Mouse (Mus musculus) liver, embryonic 15.5 days (tissue): ENCODE data around the gene Psg25. TPM values are rescaled to one million over a fixed set of nuclear protein-coding genes. Genes with fewer than 3 reads are reported as not detected.
"Not testable (repeated sequence)": the region's sequence is repeated elsewhere in the genome, so short reads cannot be mapped to it uniquely, and the experiment has no call there.

ENCODE experiments used
- ATAC-seq: fragments of 200-750 bp; cut with Nextera tagmentation; 2 replicates; pipeline ENCODE4 v1.8.0; 2017; ENCODE audit warnings: moderate number of reproducible peaks, mild to moderate bottlenecking, moderate library complexity; ENCODE audit not compliant: insufficient read depth
- H3K27ac ChIP-seq: fragments of 300-500 bp; sonication (generic); replicated peaks from 2 replicates; pipeline ENCODE4 v1.5.1; 2015; ENCODE audit warnings: mild to moderate bottlenecking, inconsistent platforms
- H3K27me3 ChIP-seq: fragments of 300-500 bp; sonication (generic); 2 replicates; pipeline ENCODE4 v1.6.1; 2015; ENCODE audit warnings: mild to moderate bottlenecking, inconsistent platforms
- H3K36me3 ChIP-seq: fragments of 300-500 bp; sonication (generic); replicated peaks from 2 replicates; pipeline ENCODE4 v1.6.1; 2015; ENCODE audit warnings: moderate library complexity, mild to moderate bottlenecking, inconsistent platforms
- H3K4me1 ChIP-seq: fragments of 300-500 bp; sonication (generic); replicated peaks from 2 replicates; pipeline ENCODE4 v1.6.1; 2015; ENCODE audit warnings: inconsistent platforms
- H3K4me2 ChIP-seq: fragments of 300-500 bp; sonication (generic); 2 replicates; pipeline ENCODE4 v1.6.1; 2015; ENCODE audit warnings: moderate library complexity, mild to moderate bottlenecking, inconsistent platforms
- H3K4me3 ChIP-seq: fragments of 300-500 bp; sonication (generic); replicated peaks from 2 replicates; pipeline ENCODE4 v1.5.1; 2015; ENCODE audit warnings: mild to moderate bottlenecking, inconsistent platforms
- H3K9ac ChIP-seq: fragments of 300-500 bp; sonication (generic); 2 replicates; pipeline ENCODE4 v1.6.1; 2015; ENCODE audit warnings: moderate library complexity, mild to moderate bottlenecking, inconsistent platforms
- H3K9me3 ChIP-seq: fragments of 300-500 bp; sonication (generic); replicated peaks from 2 replicates; pipeline ENCODE4 v1.6.1; 2016; ENCODE audit warnings: inconsistent platforms
- WGBS: fragments of 180-500 bp; shearing (Covaris S2); methylation state at CpG from one replicate; pipeline ENCODE4 v1.1.7; 2015; ENCODE audit warnings: mixed read lengths; ENCODE audit not compliant: insufficient replicate concordance; 5-methylcytosine and 5-hydroxymethylcytosine counted together
- polyA plus RNA-seq: library from polyadenylated mRNA; unstranded; fragments of >200 nt; fragmentation: Nextera tagmentation; extraction: Ambion mirVana; gene quantifications from 2 replicates; pipeline ENCODE4 v1.2.1, GENCODE M21; 2015

Gene Psg25
- not detected in 2 replicates for polyA plus RNA-seq

GRCm38 (mm10) chr7:18532169-18532568 is at the start of gene Psg25:
Psg25 (minus strand) TSS chr7:18532269.
- no peak within 1 kb of the TSS for H3K9ac ChIP-seq
- no peaks in the 10 kb centered on the region for H3K27me3 ChIP-seq
- WGBS = 58% methylated on average over 1 of the region's 1 CpGs
- H3K9me3 ChIP-seq = no peaks in the 10 kb centered on the region
- H3K4me1 ChIP-seq = no peaks in the 10 kb centered on the region
- no peaks in the 10 kb centered on the region for H3K36me3 ChIP-seq
- no peak within 1 kb of the TSS for H3K27ac ChIP-seq
- no peak within 1 kb of the TSS for H3K4me2 ChIP-seq
- H3K4me3 ChIP-seq = no peak within 1 kb of the TSS
- no peak for ATAC-seq

DNA sequence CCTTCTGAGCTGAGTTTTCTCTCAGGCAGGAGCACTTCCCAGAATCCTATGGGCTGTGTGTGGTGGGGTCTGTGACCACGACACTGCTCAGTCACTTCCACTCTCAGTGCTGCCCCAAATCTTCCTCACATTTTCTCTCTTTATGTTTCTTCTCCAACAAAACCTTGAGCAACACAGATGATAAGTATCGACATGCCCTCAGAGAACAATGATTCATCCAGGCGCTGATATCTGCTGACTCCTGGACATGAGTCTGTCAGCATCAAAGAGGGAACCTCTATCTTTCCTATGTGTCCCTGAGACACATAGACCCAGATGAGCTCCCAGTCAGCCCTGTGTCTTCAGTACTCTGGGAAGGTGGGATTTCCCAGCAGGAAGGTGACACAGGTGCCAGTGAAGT is 35.1 kb upstream of the Psg25 start, which contains the start of gene Psg27:
Gene Psg27 (minus strand): TSS at position 101 of the 400 bp plus-strand sequence.
- H3K9ac ChIP-seq = no peak within 1 kb of the TSS
- H3K9me3 ChIP-seq = no peaks in the 10 kb centered on the region
- no peaks in the 10 kb centered on the region for H3K36me3 ChIP-seq
- H3K27ac ChIP-seq = no peak within 1 kb of the TSS
- H3K4me1 ChIP-seq = no peaks in the 10 kb centered on the region
- no peaks in the 10 kb centered on the region for H3K27me3 ChIP-seq
- H3K4me2 ChIP-seq = no peak within 1 kb of the TSS
- ATAC-seq = no peak
- H3K4me3 ChIP-seq = no peak within 1 kb of the TSS
- 57% methylated on average over 3 of the region's 3 CpGs for WGBS

DNA sequence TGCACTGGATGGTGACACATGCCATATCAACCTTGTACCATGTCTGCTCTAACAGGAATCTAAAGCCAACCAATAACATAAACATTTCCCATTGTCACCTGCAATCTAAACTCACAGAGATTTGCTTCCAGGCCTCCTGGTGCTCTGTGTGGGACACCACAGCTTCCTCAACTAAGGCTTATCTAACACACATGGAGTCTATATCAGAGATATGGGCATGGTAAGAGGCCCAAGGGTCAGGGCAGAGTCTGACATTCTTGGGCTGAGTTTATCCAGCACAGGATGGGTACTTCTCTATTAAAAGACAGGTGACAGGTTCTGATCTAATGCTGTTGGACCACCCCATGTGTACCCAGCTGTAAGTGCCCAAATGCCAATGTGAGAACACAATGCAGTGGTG is 27.8 kb upstream of the Psg25 start:
- no peak overlapping the region for H3K4me2 ChIP-seq
- H3K27me3 ChIP-seq = no peaks in the 10 kb centered on the region
- no peaks in the 10 kb centered on the region for H3K4me1 ChIP-seq
- no peak overlapping the region for H3K4me3 ChIP-seq
- no peaks in the 10 kb centered on the region for H3K9me3 ChIP-seq
- no peak for ATAC-seq
- H3K9ac ChIP-seq = no peak overlapping the region
- H3K27ac ChIP-seq = no peak overlapping the region
- H3K36me3 ChIP-seq = no peaks in the 10 kb centered on the region

DNA sequence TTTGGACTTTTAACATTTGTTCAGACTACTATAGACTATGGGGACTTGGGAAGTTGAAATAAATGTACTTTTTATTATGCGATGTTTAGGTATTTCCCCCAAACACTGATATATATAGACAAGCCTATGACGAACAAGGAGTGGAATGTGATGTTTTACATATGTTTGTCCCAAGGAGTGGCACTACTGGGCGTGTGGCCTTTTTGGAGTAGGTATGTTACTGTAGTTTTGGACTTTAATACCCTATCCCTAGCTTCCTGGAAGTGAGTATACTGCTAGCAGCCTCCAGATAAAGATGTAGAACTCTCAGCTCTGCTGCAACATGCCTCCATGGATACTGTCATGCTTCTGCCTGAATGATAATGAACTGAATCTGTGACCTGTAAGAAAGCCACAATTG is 23.7 kb upstream of the Psg25 start:
- not testable (repeated sequence) for H3K9me3 ChIP-seq, H3K4me3 ChIP-seq, H3K4me1 ChIP-seq, H3K9ac ChIP-seq, H3K36me3 ChIP-seq, ATAC-seq, H3K27ac ChIP-seq, H3K4me2 ChIP-seq, H3K27me3 ChIP-seq
- 54% methylated on average over 3 of the region's 3 CpGs for WGBS

GRCm38 (mm10) chr7:18533420-18533819 is 1.4 kb upstream of the Psg25 start:
- no peak overlapping the region for H3K27ac ChIP-seq
- H3K27me3 ChIP-seq = no peaks in the 10 kb centered on the region
- no peak overlapping the region for H3K4me2 ChIP-seq
- ATAC-seq = no peak
- H3K4me1 ChIP-seq = no peaks in the 10 kb centered on the region
- WGBS = 41% methylated on average over 3 of the region's 3 CpGs
- no peak overlapping the region for H3K4me3 ChIP-seq
- no peaks in the 10 kb centered on the region for H3K36me3 ChIP-seq
- no peak overlapping the region for H3K9ac ChIP-seq
- no peaks in the 10 kb centered on the region for H3K9me3 ChIP-seq

DNA sequence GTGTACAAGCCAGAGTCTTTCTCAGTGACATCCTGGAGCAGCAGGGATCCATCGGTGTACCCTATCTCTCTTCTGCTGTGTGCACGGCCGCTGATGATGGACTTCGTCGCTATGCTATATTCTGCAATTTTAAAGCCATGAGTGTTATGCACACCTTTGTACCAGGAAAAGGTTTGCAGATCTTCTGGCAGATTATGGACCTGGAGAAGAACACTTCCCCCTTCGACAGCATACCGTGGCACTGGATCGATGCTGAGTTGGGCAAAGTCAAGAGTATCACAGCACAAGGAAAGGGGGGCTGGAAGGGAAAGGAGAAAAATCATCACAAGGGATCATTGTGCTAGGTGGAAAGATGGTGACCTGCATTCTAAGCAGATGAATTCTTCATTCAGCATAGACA is 7.4 kb downstream of the Psg25 start:
- Histone ChIP-seq H3K9ac (no peak overlapping the region), H3K27me3 (no peaks in the 10 kb centered on the region), H3K36me3 (no peaks in the 10 kb centered on the region), H3K27ac (no peak overlapping the region), H3K4me1 (no peaks in the 10 kb centered on the region), H3K4me2 (no peak overlapping the region), H3K4me3 (no peak overlapping the region), H3K9me3 (no peaks in the 10 kb centered on the region)
- ATAC-seq = no peak
- WGBS = 82% methylated on average over 8 of the region's 8 CpGs

DNA sequence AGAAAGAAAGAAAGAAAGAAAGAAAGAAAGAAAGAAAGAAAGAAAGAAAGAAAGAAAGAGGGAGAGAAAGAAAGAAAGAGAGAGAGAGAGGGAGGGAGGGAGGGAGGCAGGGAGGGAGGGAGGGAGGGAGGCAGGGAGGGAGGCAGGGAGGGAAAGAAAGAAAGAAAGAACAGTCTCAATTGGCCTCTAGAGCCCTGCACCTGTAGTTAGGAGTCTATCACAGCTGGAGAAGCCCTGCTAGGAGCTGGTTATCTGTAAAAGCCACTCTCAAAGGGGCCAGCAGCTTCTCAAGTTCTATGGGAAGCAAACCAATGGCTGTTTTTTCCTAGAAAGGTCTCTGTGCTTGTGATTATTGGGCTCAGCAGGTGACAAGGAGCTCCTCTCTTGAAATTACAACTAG is 19.2 kb downstream of the Psg25 start:
- not testable (repeated sequence) for H3K36me3 ChIP-seq

DNA sequence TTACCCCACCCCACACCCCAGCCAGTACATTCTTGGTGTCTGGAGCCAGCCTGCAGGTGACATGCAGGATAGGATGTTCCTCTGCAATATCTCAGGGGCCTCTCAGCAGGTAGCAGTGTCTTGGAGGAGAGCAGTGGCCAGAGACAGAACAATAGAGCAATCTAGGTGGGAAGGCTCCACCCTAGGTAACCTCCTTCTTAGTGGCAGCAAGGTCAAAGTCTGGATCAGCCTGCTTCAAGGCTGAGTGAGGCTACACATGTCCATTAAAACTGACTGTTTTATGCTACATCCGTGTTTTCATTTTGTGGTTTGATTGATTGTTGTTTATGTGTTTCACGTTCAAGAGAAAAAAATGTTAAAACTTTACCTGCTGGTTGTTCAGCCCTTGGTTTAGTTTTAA is 19.7 kb downstream of the Psg25 start:
- H3K27ac ChIP-seq, H3K27me3 ChIP-seq, ATAC-seq, H3K4me1 ChIP-seq, H3K9ac ChIP-seq, H3K9me3 ChIP-seq, H3K36me3 ChIP-seq, H3K4me3 ChIP-seq, H3K4me2 ChIP-seq: not testable (repeated sequence)
- WGBS = 41% methylated on average over 2 of the region's 2 CpGs

More for the DNA sequence above, 19.2 kb downstream of the Psg25 start:
- H3K9me3 ChIP-seq, H3K4me1 ChIP-seq, ATAC-seq, H3K4me3 ChIP-seq, H3K9ac ChIP-seq, H3K27me3 ChIP-seq, H3K4me2 ChIP-seq, H3K27ac ChIP-seq: not testable (repeated sequence)

DNA sequence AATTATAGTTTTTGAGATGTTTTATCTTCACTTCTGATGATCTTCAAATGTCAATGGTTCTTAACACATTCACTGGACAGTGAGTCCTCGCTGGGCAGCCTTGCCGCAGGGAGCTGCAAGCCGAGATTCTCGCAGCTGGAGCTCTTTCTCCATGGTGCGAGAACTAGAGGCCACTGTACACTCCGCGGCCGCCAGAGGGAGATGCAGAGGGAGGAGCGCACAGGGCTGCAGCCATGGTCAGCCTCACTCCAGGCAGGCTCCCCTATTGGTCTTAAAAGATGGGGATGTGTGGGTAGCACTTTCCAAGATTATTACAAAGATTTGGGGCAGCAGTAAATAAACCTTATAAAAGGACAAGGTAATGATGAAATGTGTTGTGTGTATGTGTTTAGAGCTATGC is 20.6 kb downstream of the Psg25 start:
- WGBS = 20% methylated on average over 9 of the region's 9 CpGs
- Histone ChIP-seq H3K36me3 (no peaks in the 10 kb centered on the region), H3K4me2 (no peak overlapping the region), H3K27ac (no peak overlapping the region), H3K4me1 (no peaks in the 10 kb centered on the region), H3K4me3 (no peak overlapping the region), H3K27me3 (no peaks in the 10 kb centered on the region), H3K9ac (no peak overlapping the region), H3K9me3 (no peaks in the 10 kb centered on the region)
- ATAC-seq = no peak

DNA sequence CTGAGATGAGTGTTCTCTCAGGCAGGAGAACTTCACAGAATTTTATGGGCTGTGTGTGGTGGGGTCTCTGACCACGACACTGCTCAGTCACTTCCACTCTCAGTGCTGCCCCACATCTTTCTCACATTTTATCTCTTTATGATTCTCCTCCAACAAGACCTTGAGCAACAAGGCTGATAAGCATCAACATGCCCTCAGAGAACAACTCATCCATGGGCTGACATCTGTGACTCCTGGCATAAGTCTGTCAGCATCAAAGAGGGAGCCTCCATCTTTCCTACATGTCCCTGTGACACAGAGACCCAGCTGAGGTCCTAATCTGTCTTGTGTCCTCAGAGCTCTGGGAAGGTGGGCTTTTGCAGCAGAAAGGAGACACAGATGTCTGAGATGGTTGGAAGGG is 48.0 kb downstream of the Psg25 start, which contains the start of gene Psg26:
Gene Psg26 (minus strand): TSS at position 101 of the 400 bp plus-strand sequence.
- WGBS = 33% methylated on average over 1 of the region's 1 CpGs
- H3K36me3 ChIP-seq = no peaks in the 10 kb centered on the region
- no peak within 1 kb of the TSS for H3K9ac ChIP-seq
- no peaks in the 10 kb centered on the region for H3K4me1 ChIP-seq
- no peak for ATAC-seq
- H3K9me3 ChIP-seq = no peaks in the 10 kb centered on the region
- H3K4me2 ChIP-seq = no peak within 1 kb of the TSS
- H3K4me3 ChIP-seq = no peak within 1 kb of the TSS
- H3K27ac ChIP-seq = no peak within 1 kb of the TSS
- no peaks in the 10 kb centered on the region for H3K27me3 ChIP-seq
